Mouse (Mus musculus): ENCODE measurements around the gene Ces2f.
"Not testable (repeated sequence)": the region's sequence is repeated elsewhere in the genome, so short reads cannot be mapped to it uniquely, and the experiment has no call there.

Ces2f gene

GRCm38 (mm10) chr8:104947056-104947455 is at the start of gene Ces2f:
TSS of gene Ces2f (plus strand) at chr8:104947356.
- DNase-seq (ENCODE audit: low spot score), result no peak

GRCm38 (mm10) chr8:104901746-104902145 is 45.4 kb upstream of the Ces2f start:
- DNase-seq (ENCODE audit: low spot score), result no peak

- DNase-seq (ENCODE audit: low spot score), result no peak
Observed at GRCm38 (mm10) chr8:104907111-104907510, 40.0 kb upstream of the Ces2f start.

GRCm38 (mm10) chr8:104909021-104909420 is 38.1 kb upstream of the Ces2f start:
- DNase-seq (ENCODE audit: low spot score), result not testable (repeated sequence)

- DNase-seq (ENCODE audit: low spot score), result not testable (repeated sequence)
Observed at GRCm38 (mm10) chr8:104909651-104910050, 37.5 kb upstream of the Ces2f start.

- DNase-seq (ENCODE audit: low spot score), result no peak
Observed at GRCm38 (mm10) chr8:104925972-104926596, 21.1 kb upstream of the Ces2f start, which contains the start of gene Ces2e. TSS of gene Ces2e (plus strand) at chr8:104926260.

GRCm38 (mm10) chr8:104927301-104927700 is 19.9 kb upstream of the Ces2f start:
- no peak for DNase-seq (ENCODE audit: low spot score)

- no peak for DNase-seq (ENCODE audit: low spot score)
Observed at GRCm38 (mm10) chr8:104944665-104945064, 2.5 kb upstream of the Ces2f start.

GRCm38 (mm10) chr8:104949031-104949430 is 1.9 kb downstream of the Ces2f start:
- no peak for DNase-seq (ENCODE audit: low spot score)

- peak; percentile 8 for DNase-seq (ENCODE audit: low spot score)
Observed at GRCm38 (mm10) chr8:104961537-104961961, 14.4 kb downstream of the Ces2f start, which contains the start of gene Ces2g. TSS of gene Ces2g (plus strand) at chr8:104961718.

GRCm38 (mm10) chr8:104962229-104962901 is 15.2 kb downstream of the Ces2f start:
- DNase-seq (ENCODE audit: low spot score), result no peak

GRCm38 (mm10) chr8:104963375-104963894 is 16.3 kb downstream of the Ces2f start:
- no peak for DNase-seq (ENCODE audit: low spot score)

GRCm38 (mm10) chr8:104984126-104984525 is 37.0 kb downstream of the Ces2f start:
- no peak for DNase-seq (ENCODE audit: low spot score)

GRCm38 (mm10) chr8:104984942-104985341 is 37.8 kb downstream of the Ces2f start:
- DNase-seq (ENCODE audit: low spot score), result no peak

- DNase-seq (ENCODE audit: low spot score), result no peak
Observed at GRCm38 (mm10) chr8:104998191-104998590, 51.0 kb downstream of the Ces2f start.

GRCm38 (mm10) chr8:104999183-104999582 is 52.0 kb downstream of the Ces2f start:
- no peak for DNase-seq (ENCODE audit: low spot score)

- no peak for DNase-seq (ENCODE audit: low spot score)
Observed at GRCm38 (mm10) chr8:105000586-105000985, 53.4 kb downstream of the Ces2f start, which contains the start of gene Ces2h. TSS of gene Ces2h (plus strand) at chr8:105000853.
